Mouse (Mus musculus) fibroblast of lung, adult 2 months (primary cell): Measurements from ENCODE around the gene Yju2.

Source experiments
- DNase-seq: peaks from one replicate; pipeline ENCODE4 v3.0.0-alpha.2; 2011; ENCODE audit warnings: low read depth

Gene Yju2

DNA sequence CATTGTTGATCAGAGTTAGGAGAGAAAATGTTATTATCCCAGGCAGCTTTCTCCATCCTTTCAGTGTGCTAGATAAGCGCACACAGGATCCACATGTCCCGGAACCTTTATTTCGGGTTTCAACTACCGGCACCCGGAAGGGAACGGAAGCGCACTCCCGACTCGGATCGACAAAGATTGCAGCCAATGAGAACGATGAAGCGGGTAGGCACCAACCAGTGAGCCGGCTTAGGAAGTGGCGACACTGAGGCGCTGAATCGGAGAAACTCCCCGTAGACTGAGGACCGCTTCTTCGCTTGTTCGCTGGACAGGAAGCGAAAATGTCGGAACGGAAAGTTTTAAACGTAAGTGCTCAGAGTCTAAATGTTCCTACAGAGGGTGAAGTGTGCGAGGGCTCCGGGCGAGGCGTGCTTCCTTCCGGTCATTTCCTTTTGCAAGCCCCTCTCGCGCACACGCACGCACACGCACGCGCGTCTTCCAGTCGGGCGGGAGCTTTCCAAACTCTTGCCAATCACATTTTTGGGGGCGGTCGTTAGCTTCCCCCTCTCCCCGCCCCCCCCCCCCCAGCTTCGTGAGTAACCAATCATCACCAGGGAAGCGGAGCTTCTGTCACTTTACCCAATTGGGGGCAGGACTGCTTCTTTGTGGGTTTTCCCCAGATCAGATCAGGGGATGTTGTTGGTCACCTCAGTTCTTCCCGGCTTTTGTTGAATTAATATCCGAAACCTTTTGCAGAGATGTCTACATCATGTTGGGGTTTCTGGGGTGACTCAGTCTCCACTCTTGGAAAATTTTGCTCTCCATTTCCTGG is at the start of gene Yju2:
Yju2 (plus strand) TSS at position 182 of the 811 bp plus-strand sequence.
- peak; percentile 97 for DNase-seq

DNA sequence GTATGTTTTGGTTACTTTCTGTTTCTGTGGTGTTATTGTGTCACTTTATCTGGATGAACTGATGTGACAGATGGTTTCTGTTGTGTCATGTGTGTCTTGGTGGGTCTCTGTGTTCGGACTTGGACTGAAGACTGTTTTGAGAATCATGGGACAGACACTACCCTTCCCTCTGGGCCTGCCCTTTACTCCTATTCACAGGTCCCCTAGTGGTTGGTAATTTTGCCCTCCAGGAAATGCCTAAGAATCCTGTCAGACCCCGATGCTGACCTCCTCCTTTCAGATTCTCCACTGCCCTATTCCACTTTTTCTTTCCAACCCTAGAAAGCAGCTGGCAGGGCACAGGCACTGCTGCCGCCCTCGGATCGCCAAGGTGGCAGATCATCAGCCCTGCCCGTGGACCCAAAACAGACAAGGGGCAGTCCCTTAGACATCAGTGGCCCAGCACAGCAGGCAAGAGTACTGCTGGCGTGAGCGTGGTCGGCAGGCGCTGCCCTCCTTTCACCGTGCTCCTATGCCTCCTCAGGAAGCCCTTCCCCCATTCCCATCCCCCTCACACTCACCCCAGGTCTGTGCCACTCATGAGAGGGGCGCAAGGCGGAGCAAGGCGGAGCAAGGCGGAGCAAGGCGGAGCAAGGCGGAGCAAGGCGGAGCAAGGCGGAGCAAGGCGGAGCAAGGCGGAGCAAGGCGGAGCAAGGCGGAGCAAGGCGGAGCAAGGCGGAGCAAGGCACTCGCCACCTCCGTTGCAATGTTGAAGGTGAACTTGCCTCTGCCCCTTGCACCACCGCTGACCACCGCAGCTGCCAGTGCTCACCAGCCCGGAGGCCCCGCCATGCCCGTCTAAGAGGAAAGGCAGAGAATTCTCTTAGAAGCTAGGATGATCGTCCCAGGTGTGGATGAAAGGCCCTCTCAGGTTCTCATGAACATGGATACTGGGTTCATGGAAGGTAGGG is 27.1 kb upstream of the Yju2 start:
- DNase-seq: peak; percentile 62

DNA sequence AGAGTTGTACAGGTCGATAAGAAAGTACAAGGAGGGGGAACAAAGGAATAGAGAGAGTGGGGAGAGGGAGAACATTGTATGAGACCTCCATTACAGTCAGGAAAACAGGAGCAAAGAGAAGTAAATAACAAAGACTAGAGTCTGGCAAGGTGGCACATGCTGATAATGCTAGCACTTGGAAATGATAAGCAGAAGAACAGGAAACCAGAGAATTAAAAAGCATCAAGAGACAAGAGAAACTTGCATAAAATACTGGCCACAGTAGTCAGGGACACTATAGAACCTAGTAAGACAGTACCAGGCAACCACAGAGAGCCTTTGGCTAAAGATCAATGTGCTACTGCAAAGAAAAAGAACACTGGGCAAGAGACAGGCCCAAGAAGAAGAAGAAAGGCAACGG is 26.3 kb upstream of the Yju2 start:
- no peak for DNase-seq

DNA sequence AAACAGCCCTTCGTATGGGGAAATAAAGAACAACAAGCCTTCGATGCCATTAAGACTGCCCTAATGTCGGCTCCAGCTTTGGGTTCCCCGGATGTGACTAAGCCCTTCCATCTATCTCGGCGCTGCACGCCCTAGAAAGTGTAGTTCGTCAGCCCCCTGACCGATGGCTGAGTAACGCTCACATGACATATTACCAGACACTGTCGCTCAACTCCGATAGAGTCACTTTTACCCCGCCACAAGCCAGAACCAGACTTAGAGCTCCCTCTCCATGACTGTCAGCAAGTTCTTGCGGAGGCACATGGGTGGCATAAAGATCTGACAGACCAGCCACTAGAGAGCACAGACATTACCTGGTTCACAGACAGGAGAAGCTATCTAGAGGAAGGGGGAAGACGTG is 25.7 kb upstream of the Yju2 start:
- no peak for DNase-seq

DNA sequence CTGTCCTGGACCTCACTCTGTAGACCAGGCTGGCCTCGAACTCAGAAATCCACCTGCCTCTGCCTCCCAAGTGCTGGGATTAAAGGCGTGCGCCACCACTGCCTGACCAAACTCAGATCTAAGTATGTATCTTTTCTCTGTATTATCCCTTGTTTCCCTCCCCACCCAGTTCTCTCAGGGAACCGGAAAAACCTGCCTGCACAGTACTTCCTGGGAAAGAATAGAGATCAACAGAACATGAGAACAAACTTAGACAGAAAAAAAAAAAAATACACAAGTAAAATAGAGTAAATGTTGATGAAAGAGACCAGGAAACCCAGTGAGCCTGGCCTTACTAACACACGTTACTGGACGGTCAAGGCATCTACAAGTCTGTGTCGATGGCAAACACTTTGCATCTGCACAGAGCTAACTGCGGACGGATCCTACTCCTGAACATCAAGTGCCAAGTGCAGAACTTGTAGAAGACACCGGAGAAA is 14.5 kb upstream of the Yju2 start:
- peak; percentile 9 for DNase-seq

DNA sequence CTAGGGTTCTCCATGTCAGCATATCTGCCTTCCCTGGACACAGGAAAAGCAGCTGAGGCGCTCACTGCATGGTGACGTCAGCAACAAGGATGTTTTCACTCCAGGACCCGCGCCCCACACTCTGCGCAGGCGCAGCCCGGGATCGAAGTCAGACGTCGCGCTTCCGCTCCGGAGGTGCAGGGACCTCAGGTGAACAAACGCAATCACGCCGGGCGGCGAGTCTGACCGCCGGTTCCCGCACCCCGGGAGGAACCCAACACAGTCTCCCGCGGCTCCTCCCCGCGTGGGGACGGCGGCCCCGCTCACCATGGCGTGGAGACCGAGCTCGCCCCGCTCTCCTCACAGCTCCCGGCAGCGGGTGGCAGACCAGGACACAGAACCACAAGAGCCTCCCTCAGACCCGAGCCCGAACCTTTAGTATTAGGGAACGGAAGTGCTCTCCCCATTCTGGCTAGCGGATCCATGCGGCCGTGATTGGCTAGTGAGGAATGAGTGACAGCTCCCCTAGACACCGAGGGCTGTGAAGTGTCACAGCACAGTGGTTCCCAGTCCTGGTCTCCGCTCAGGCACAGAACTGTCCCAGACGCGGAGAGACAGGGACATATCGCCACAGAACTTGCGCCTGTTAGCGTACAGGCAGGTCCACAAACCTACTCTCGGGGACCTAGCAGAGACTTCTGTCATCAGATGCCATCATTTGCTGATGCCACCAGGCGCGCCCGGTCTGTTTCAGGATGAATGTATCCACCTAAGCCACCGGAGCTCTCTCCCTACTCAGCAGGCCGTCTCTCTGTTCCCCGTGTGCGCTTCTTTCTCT is 13.8 kb upstream of the Yju2 start:
- DNase-seq: peak; percentile 34

DNA sequence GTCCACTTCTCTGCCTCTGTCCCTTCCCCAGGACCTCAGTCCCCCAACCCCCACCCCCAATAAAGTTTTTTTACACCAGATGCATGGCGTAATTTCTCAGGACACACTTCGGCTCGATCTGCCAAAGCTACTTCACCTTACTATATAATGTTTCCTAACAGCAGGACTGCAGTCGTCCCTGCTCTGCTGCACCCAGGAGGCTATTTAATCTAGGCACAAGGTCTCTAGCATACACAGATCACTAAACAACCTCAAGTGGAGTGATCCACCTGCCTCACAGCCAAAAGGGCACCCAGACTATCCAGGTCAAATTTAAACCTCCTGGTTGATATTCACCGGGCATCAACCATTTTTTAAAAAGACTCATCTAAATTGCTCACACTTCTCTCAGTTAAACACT is 13.2 kb upstream of the Yju2 start:
- no peak for DNase-seq

DNA sequence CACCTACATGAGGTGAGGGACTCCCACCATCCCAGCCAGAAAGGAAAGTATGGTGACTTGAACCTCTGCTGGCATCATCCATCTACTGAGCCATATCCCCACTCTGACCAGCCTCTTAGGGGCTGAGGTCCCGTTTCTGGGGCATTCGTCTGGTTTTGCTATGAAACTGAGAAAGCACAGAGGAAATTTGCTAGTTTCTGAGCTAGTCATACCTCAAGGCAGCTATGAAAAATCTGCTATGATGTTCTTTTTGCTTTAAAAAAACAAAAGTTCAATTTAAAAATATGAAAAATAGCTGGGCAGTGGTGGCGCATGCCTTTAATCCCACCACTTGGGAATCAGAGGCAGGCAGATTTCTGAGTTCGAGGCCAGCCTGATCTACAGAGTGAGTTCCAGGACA is 10.3 kb upstream of the Yju2 start:
- DNase-seq: no peak

DNA sequence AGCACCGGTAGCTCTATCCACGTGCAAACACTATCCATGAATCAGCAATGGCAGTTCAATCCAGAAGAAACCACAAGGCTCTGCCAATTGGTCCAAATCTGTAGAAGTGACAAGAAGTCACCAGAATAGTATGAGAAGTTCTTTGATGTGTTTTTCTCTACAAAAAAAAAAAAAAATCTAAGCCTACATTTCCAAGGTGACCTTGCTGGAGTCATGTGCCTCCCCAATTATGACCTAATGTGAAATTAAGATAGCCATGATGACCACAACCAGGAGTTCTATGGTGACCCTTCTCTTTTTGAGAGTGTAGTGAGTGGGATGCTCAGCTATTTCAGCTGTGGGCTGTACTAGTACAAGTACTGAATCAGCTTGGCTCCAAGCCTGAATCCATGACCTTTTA is 9.5 kb upstream of the Yju2 start, which contains the start of gene Zfp119b:
Zfp119b (minus strand) TSS at position 101 of the 400 bp plus-strand sequence.
- no peak for DNase-seq

DNA sequence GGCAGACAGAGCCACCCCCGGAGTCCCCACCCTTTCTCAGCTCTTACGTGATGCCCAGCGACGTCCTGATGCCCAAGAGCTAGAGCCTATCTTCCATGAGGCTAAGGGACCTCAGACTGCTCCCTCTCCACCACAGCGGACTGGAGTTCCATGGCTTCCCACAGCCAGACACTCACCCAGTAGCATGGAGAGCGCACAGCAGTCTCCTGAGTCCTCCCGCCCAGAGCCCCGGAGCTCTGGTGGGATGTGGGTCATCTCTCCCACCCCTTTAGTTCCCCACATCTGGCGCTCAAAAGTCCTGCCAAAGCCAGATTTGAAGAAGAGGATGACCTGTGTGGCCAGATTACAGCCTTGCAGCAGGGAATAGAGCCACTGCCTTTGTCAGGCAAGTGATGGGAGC is 8.3 kb upstream of the Yju2 start:
- no peak for DNase-seq

DNA sequence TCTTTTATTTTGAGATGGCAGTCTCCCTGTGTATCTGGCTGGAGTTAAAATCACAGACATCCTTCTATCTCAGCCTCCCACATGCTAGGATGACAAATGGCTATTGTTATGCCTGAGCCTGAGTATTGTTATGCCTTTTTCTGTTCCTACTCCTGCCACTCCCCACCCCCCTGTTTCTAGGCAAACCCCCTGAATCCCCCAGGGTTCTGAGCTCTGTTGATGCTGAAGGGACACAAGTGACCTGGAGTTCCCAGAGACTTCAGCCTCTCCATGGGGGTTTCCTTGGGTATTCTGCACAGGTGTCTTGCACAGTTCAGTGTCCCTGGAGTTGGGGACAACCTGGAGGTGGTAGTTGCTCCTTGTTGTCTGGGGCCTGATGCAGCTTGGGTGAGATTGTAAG is 6.9 kb upstream of the Yju2 start:
- DNase-seq: no peak

DNA sequence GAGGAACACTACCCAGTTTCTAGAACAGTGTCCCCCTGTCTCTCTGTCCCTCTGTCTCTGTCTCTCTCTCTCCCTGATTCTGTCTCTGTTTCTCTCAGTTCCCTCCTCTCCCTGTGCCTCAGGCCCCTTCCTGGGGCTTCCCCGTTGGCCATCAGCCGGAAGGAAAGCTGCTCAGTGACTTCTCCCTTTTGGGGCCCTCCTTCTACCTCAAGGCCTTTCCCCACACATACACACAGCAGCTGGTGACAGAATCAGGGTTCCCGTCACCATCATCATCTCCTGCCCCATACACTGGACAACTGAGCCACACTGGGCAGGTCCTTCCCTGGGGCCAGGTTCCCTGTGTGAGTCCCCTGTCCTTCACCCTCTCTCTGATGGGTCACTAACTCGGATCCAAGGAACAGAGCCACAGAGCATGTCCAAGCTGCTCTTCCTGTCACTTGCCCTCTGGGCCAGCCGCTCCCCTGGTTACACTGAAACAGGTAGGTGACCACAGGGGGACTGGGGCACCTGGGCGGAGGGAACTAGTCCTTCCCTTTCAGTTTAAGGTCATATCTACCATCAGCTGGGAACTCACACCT is 6.4 kb upstream of the Yju2 start, which contains the start of gene Ebi3:
Ebi3 (plus strand) TSS at position 194 of the 581 bp plus-strand sequence.
- DNase-seq: no peak

DNA sequence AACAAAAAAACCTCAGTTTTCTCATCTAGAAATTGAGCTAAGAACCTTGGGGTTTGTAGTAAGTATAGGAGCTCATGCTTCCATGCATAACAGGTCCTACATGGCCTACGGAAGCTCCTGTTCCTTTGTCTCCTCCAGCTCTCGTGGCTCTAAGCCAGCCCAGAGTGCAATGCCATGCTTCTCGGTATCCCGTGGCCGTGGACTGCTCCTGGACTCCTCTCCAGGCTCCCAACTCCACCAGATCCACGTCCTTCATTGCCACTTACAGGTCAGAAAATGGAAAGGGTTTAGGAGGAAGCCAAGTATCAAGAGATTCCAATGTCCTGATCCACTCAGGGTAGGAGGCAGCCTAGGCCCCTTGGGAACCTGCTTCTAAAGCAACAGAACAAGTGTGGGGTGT is 5.1 kb upstream of the Yju2 start:
- no peak for DNase-seq

DNA sequence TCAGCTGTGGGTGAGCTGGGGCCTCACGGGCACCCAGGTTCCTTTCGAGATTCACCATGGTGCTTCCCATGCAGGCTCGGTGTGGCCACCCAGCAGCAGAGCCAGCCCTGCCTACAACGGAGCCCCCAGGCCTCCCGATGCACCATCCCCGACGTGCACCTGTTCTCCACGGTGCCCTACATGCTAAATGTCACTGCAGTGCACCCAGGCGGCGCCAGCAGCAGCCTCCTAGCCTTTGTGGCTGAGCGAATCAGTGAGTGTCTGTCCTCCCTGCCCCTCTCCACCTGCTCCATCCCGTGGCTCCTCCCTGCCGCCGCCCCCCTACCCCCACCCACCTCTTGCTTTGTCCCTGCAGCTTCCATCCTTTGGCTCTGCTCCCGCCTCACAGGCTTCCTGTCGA is 4.7 kb upstream of the Yju2 start:
- no peak for DNase-seq

DNA sequence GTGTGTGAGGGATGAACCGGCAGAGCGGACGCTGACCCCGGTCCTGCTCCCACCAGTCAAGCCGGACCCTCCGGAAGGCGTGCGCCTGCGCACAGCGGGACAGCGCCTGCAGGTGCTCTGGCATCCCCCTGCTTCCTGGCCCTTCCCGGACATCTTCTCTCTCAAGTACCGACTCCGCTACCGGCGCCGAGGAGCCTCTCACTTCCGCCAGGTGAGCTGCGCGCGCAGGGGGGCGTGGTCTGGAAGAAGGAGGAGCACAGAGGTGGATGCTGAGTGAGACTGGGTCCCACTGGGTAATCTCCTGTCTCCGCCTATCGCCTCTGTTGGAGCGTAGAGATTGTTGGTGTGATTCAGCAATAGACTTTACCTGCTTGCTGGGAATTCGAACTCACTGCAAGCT is 2.8 kb upstream of the Yju2 start:
- no peak for DNase-seq

DNA sequence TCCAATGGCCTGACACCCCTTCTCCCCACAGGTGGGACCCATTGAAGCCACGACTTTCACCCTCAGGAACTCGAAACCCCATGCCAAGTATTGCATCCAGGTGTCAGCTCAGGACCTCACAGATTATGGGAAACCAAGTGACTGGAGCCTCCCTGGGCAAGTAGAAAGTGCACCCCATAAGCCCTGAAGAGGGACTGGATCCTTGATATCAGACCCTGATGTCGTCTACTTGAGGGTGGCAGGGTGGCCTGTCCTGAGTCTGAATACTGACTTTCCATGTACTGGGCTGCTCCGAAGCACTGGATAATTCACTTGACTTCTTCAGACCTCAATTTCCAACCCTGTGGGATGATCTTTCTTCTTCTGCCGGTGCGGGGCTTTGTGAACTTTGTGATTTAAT is 2.3 kb upstream of the Yju2 start:
- DNase-seq: no peak

DNA sequence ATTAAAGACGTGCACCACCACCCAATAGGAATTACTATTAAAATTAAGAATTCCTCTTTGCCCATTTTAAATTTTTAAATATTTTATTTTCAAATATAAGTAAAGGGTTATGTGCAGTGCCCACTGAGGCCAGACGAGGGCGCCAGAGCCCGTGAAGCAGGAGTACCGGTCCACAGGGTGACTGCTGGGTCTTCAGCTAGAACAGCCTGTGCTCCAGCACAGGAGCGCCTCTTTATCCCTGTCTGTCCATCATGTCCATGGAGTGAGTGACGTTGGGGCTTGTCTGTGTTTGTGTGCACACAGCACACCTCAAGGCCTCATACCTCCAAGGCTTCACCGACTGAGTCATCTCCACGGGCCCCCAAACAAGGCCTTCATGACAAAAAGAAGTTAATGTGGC is 1.7 kb upstream of the Yju2 start:
- DNase-seq: peak; percentile 14

DNA sequence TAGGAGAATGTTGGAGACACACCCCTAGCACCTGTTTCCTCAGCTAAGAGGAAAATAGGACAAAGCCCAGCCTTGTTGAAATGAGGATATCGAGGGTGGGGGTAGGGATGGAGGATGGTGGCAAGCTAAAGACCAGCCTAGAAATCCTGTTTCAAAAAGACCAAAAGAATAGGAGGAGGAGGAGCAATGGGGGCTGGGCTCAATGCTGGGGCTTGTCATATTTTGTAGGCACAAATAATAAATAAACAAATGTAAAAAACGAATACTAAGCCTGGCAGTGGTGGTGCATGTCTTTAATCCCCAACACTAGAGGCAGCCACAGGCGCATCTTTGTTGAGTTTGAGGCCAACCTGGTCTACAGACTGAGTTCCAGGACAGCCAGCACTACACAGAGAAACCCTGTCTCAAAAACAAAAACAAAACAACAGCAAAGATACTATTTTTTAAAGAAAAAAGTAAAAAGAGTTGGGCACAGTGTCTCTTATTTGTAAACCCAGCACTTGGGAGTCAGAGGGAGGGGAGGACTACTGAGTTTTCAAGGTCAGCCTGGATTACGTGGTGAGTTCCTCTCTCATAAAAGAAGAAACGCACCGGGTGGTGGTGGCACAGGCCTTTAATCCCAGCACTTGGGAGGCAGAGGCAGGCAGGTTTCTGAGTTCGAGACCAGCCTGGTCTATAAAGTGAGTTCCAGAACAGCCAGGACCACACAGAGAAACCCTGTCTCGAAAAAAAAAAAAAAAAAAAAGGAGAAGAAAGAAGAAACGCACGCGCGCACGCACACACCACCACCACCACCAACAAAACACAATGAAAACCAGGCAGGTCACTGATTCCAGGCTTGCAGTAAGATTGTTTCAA is 944 bp upstream of the Yju2 start:
- DNase-seq: no peak

DNA sequence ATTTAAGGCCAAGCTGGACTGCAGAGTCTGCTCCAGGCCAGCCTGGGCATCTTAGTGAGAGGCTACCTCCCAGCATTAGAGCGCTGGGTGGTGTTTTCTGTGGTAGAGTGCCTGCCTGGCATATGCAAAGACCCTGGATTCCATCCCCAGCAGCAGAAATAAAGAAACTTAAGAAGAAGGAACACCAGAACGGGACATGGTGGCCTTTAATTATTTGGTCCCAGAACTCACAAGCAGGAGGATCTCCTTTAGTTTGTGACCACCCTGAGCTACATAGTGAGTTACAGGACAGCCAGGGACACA is 364 bp upstream of the Yju2 start:
- DNase-seq: no peak

DNA sequence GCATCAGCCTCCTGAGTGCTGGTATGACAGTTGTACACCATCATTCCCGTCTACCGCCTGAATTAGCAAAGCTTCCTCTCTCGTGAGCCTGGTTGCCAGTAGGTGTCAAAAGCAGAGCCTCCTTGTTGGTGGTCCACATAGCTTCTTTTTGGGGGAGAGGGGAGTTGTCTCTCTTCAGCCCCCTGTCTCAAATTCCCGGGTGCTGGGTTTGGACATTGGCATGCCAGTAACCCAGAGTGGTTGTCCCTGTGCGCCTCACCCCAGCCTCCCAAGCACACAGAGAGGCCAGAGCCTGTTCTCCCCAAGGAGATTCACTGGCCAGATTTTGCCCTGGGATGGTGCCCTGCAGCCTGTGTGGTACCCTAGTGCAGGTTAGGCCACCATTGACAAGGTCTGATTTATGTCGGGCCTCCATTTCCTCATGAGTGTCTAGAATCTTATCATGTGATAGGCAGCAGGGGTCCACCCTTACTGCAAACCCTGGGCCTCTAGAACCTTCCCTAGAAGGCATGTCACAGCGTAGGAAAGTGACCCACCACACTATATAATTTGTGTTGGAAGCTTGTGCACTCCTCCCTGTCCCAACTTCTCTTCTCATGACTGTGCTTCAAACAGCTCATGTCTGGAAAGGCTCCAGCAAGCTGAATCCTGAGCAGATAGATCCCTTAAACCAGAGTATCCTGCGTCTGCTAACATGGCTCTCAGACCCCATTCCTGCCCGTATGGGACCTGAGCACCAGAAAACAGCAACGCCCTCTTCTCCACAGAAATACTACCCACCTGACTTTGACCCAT is 1.2 kb downstream of the Yju2 start:
- no peak for DNase-seq
